Mouse (Mus musculus): ENCODE results near the gene Cdc5l.

- TF ChIP-seq CTCF (IDR thresholded peaks at IDR 0.05; ENCODE audit: low read depth) (no peak), EP300 (IDR thresholded peaks at IDR 0.05; ENCODE audit: low read depth) (no peak)
These were observed 12.4 kb upstream of the Cdc5l start for GRCm38 (mm10) chr17:45445923-45446322.
